Mouse (Mus musculus): ENCODE results near the gene Colgalt2.
A peak's percentile ranks its signal among the peaks of the same experiment; 100 is the strongest.
"Not testable (repeated sequence)": the region's sequence is repeated elsewhere in the genome, so short reads cannot be mapped to it uniquely, and the experiment has no call there.

Colgalt2 gene

GRCm38 (mm10) chr1:152417602-152418001 lies 18.0 kb downstream of the Colgalt2 start:
- DNase-seq (ENCODE audit: low spot score) = peak; percentile 10

- no peak for DNase-seq (ENCODE audit: low spot score)
Measured at GRCm38 (mm10) chr1:152422295-152422694, 22.7 kb downstream of the Colgalt2 start.

- DNase-seq (ENCODE audit: low spot score) = no peak
Measured at GRCm38 (mm10) chr1:152423052-152423451, 23.4 kb downstream of the Colgalt2 start.

GRCm38 (mm10) chr1:152427912-152428581 lies 28.4 kb downstream of the Colgalt2 start:
- DNase-seq (ENCODE audit: low spot score) = no peak

- DNase-seq (ENCODE audit: low spot score) = no peak
Measured at GRCm38 (mm10) chr1:152429805-152430204, 30.2 kb downstream of the Colgalt2 start.

GRCm38 (mm10) chr1:152434166-152434565 lies 34.5 kb downstream of the Colgalt2 start:
- DNase-seq (ENCODE audit: low spot score) = no peak

- DNase-seq (ENCODE audit: low spot score) = not testable (repeated sequence)
Measured at GRCm38 (mm10) chr1:152437518-152437917, 37.9 kb downstream of the Colgalt2 start.

- DNase-seq (ENCODE audit: low spot score) = no peak
Measured at GRCm38 (mm10) chr1:152439408-152439807, 39.8 kb downstream of the Colgalt2 start.

- no peak for DNase-seq (ENCODE audit: low spot score)
Measured at GRCm38 (mm10) chr1:152439874-152440273, 40.2 kb downstream of the Colgalt2 start.

GRCm38 (mm10) chr1:152444630-152445029 lies 45.0 kb downstream of the Colgalt2 start:
- no peak for DNase-seq (ENCODE audit: low spot score)

GRCm38 (mm10) chr1:152445925-152446324 lies 46.3 kb downstream of the Colgalt2 start:
- no peak for DNase-seq (ENCODE audit: low spot score)

GRCm38 (mm10) chr1:152454536-152454935 lies 54.9 kb downstream of the Colgalt2 start:
- no peak for DNase-seq (ENCODE audit: low spot score)

- no peak for DNase-seq (ENCODE audit: low spot score)
Measured at GRCm38 (mm10) chr1:152455275-152456243, 55.9 kb downstream of the Colgalt2 start.

GRCm38 (mm10) chr1:152456266-152456665 lies 56.6 kb downstream of the Colgalt2 start:
- DNase-seq (ENCODE audit: low spot score) = no peak

GRCm38 (mm10) chr1:152457596-152457995 lies 58.0 kb downstream of the Colgalt2 start:
- DNase-seq (ENCODE audit: low spot score) = no peak

- no peak for DNase-seq (ENCODE audit: low spot score)
Measured at GRCm38 (mm10) chr1:152458996-152459395, 59.4 kb downstream of the Colgalt2 start.

GRCm38 (mm10) chr1:152460931-152461330 lies 61.3 kb downstream of the Colgalt2 start:
- DNase-seq (ENCODE audit: low spot score) = no peak

- DNase-seq (ENCODE audit: low spot score) = no peak
Measured at GRCm38 (mm10) chr1:152461814-152462213, 62.2 kb downstream of the Colgalt2 start.

- no peak for DNase-seq (ENCODE audit: low spot score)
Measured at GRCm38 (mm10) chr1:152462348-152462747, 62.7 kb downstream of the Colgalt2 start.

GRCm38 (mm10) chr1:152466280-152466679 lies 66.7 kb downstream of the Colgalt2 start:
- DNase-seq (ENCODE audit: low spot score) = no peak

GRCm38 (mm10) chr1:152468443-152468842 lies 68.8 kb downstream of the Colgalt2 start:
- no peak for DNase-seq (ENCODE audit: low spot score)

- no peak for DNase-seq (ENCODE audit: low spot score)
Measured at GRCm38 (mm10) chr1:152476126-152476525, 76.5 kb downstream of the Colgalt2 start.

GRCm38 (mm10) chr1:152490842-152491241 lies 91.2 kb downstream of the Colgalt2 start:
- DNase-seq (ENCODE audit: low spot score) = no peak
